Mouse (Mus musculus): ENCODE measurements around the gene Dgcr8.
"Not testable (repeated sequence)": the region's sequence is repeated elsewhere in the genome, so short reads cannot be mapped to it uniquely, and the experiment has no call there.

DNA sequence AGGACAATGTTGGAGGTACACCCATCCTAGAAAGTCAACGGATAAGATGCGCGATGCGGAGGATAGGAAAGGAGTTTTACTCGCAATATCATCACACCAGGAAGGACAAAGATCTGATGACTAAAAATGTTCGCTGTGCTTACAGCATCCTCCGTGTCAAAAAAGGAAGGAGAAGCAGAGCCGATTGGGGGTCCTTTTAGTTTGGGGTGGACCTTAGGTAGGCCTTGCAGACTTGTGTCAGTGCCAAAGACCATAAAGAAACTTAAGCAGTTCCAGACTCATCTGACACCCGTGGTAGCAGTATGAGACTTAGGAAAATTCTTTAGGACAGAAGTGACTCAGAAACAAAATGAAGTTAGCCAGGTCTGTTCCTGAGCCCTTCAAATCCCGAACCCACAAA, 568 bp upstream of the Dgcr8 start:
- TF ChIP-seq HCFC1 (IDR thresholded peaks at IDR 0.05; ENCODE audit: borderline replicate concordance, insufficient read depth, low read length); MAFK (IDR thresholded peaks at IDR 0.05; ENCODE audit: insufficient read depth, low read depth, low read length); CHD2 (IDR thresholded peaks at IDR 0.05; ENCODE audit: low read depth, low read length): not testable (repeated sequence)

Measured in ES-E14 (cell line).